Mouse (Mus musculus): Measurements from ENCODE around the gene Mex3a. TPM values are rescaled to one million over a fixed set of nuclear protein-coding genes. Genes with fewer than 3 reads are reported as not detected.
A peak's percentile ranks its signal among the peaks of the same experiment; 100 is the strongest.

Gene Mex3a
- polyA plus RNA-seq, 1 experiment from 2014 or later = 21.0 TPM

GRCm38 (mm10) chr3:88552676-88553524, 20.7 kb downstream of the Mex3a start, which contains the start of gene Lamtor2:
TSS of gene Lamtor2 (minus strand) at chr3:88553074.
- H3K4me3 ChIP-seq = peak within 1 kb of the TSS; percentile 63
- H3K9me3 ChIP-seq = no peaks in the 10 kb centered on the region
- peak within 1 kb of the TSS; percentile 79 for H3K4me2 ChIP-seq
- peaks cover 33% of the 10 kb centered on the region for H3K4me1 ChIP-seq
- no peaks in the 10 kb centered on the region for H3K27me3 ChIP-seq
- H3K27ac ChIP-seq = peak within 1 kb of the TSS; percentile 97
- peak; percentile 87 for ATAC-seq (ENCODE audit: insufficient number of reproducible peaks, low FRiP score, low TSS enrichment, low read depth)
- peak within 1 kb of the TSS; percentile 55 for H3K9ac ChIP-seq
- peaks cover 30% of the 10 kb centered on the region for H3K36me3 ChIP-seq
- under 1% methylated on average over 48 of the region's 48 CpGs for WGBS

- H3K27me3 ChIP-seq = no peaks in the 10 kb centered on the region
- under 1% methylated on average over 32 of the region's 37 CpGs for WGBS
- peak; percentile 85 for ATAC-seq (ENCODE audit: insufficient number of reproducible peaks, low FRiP score, low TSS enrichment, low read depth)
- H3K4me1 ChIP-seq = peaks cover 31% of the 10 kb centered on the region
- no peaks in the 10 kb centered on the region for H3K9me3 ChIP-seq
- H3K27ac ChIP-seq = peak within 1 kb of the TSS; percentile 97
- H3K9ac ChIP-seq = peak within 1 kb of the TSS; percentile 55
- peaks cover 36% of the 10 kb centered on the region for H3K36me3 ChIP-seq
- peak within 1 kb of the TSS; percentile 63 for H3K4me3 ChIP-seq
- peak within 1 kb of the TSS; percentile 79 for H3K4me2 ChIP-seq
Measured at GRCm38 (mm10) chr3:88553525-88553879, 21.3 kb downstream of the Mex3a start, which contains the start of gene Ubqln4. TSS of gene Ubqln4 (plus strand) at chr3:88553758.

- Histone ChIP-seq H3K27me3 (no peaks in the 10 kb centered on the region), H3K9me3 (no peaks in the 10 kb centered on the region), H3K4me1 (peaks cover 31% of the 10 kb centered on the region), H3K4me3 (peak overlapping the region; percentile 63), H3K27ac (peak overlapping the region; percentile 97), H3K9ac (peak overlapping the region; percentile 55), H3K36me3 (peaks cover 36% of the 10 kb centered on the region), H3K4me2 (peak overlapping the region; percentile 79)
- peak; percentile 30; the same call in 1 of the 2 replicates for ATAC-seq (ENCODE audit: insufficient number of reproducible peaks, low FRiP score, low TSS enrichment, low read depth)
- WGBS = under 1% methylated on average over 40 of the region's 41 CpGs
Measured at GRCm38 (mm10) chr3:88553880-88554586, 21.8 kb downstream of the Mex3a start.

GRCm38 (mm10) chr3:88555069-88555605, 22.9 kb downstream of the Mex3a start:
- Histone ChIP-seq H3K27me3 (no peaks in the 10 kb centered on the region), H3K9ac (no peak overlapping the region), H3K9me3 (no peaks in the 10 kb centered on the region), H3K4me1 (peaks cover 30% of the 10 kb centered on the region), H3K27ac (no peak overlapping the region), H3K4me3 (no peak overlapping the region), H3K36me3 (peaks cover 47% of the 10 kb centered on the region), H3K4me2 (no peak overlapping the region)
- no peak for ATAC-seq (ENCODE audit: insufficient number of reproducible peaks, low FRiP score, low TSS enrichment, low read depth)
- WGBS = 85% methylated on average over 5 of the region's 5 CpGs

- Histone ChIP-seq H3K9ac (no peak overlapping the region), H3K4me3 (no peak overlapping the region), H3K9me3 (no peaks in the 10 kb centered on the region), H3K27ac (no peak overlapping the region), H3K27me3 (no peaks in the 10 kb centered on the region), H3K4me1 (peaks cover 26% of the 10 kb centered on the region), H3K4me2 (no peak overlapping the region), H3K36me3 (peaks cover 53% of the 10 kb centered on the region)
- no peak for ATAC-seq (ENCODE audit: insufficient number of reproducible peaks, low FRiP score, low TSS enrichment, low read depth)
- WGBS = 94% methylated on average over 6 of the region's 6 CpGs
Measured at GRCm38 (mm10) chr3:88555731-88556130, 23.5 kb downstream of the Mex3a start.

- no peak overlapping the region for H3K4me2 ChIP-seq
- no peak for ATAC-seq (ENCODE audit: insufficient number of reproducible peaks, low FRiP score, low TSS enrichment, low read depth)
- 96% methylated on average over 8 of the region's 8 CpGs for WGBS
- no peak overlapping the region for H3K9ac ChIP-seq
- H3K27me3 ChIP-seq = no peaks in the 10 kb centered on the region
- no peak overlapping the region for H3K27ac ChIP-seq
- H3K4me1 ChIP-seq = peaks cover 22% of the 10 kb centered on the region
- peaks cover 62% of the 10 kb centered on the region for H3K36me3 ChIP-seq
- H3K4me3 ChIP-seq = no peak overlapping the region
- H3K9me3 ChIP-seq = no peaks in the 10 kb centered on the region
Measured at GRCm38 (mm10) chr3:88556616-88557015, 24.4 kb downstream of the Mex3a start.

- no peak overlapping the region for H3K4me2 ChIP-seq
- WGBS = 91% methylated on average over 9 of the region's 9 CpGs
- no peak for ATAC-seq (ENCODE audit: insufficient number of reproducible peaks, low FRiP score, low TSS enrichment, low read depth)
- H3K4me1 ChIP-seq = peaks cover 12% of the 10 kb centered on the region
- no peak overlapping the region for H3K27ac ChIP-seq
- no peak overlapping the region for H3K4me3 ChIP-seq
- no peak overlapping the region for H3K9ac ChIP-seq
- no peaks in the 10 kb centered on the region for H3K9me3 ChIP-seq
- peaks cover 92% of the 10 kb centered on the region for H3K36me3 ChIP-seq
- H3K27me3 ChIP-seq = no peaks in the 10 kb centered on the region
Measured at GRCm38 (mm10) chr3:88559596-88559995, 27.4 kb downstream of the Mex3a start.

- Histone ChIP-seq H3K9ac (no peak overlapping the region), H3K27ac (no peak overlapping the region), H3K9me3 (no peaks in the 10 kb centered on the region), H3K27me3 (no peaks in the 10 kb centered on the region), H3K36me3 (peaks cover 98% of the 10 kb centered on the region), H3K4me2 (no peak overlapping the region), H3K4me1 (no peaks in the 10 kb centered on the region), H3K4me3 (no peak overlapping the region)
- WGBS = 70% methylated on average over 4 of the region's 4 CpGs
- ATAC-seq (ENCODE audit: insufficient number of reproducible peaks, low FRiP score, low TSS enrichment, low read depth) = no peak
Measured at GRCm38 (mm10) chr3:88561989-88562388, 29.8 kb downstream of the Mex3a start.

GRCm38 (mm10) chr3:88563442-88563841, 31.2 kb downstream of the Mex3a start:
- no peak for ATAC-seq (ENCODE audit: insufficient number of reproducible peaks, low FRiP score, low TSS enrichment, low read depth)
- no peak overlapping the region for H3K9ac ChIP-seq
- 82% methylated on average over 4 of the region's 4 CpGs for whole genome bisulfite sequencing
- H3K27ac ChIP-seq = no peak overlapping the region
- peaks cover 98% of the 10 kb centered on the region for H3K36me3 ChIP-seq
- no peak overlapping the region for H3K4me2 ChIP-seq
- no peaks in the 10 kb centered on the region for H3K9me3 ChIP-seq
- H3K27me3 ChIP-seq = no peaks in the 10 kb centered on the region
- no peaks in the 10 kb centered on the region for H3K4me1 ChIP-seq
- no peak overlapping the region for H3K4me3 ChIP-seq

- Histone ChIP-seq H3K9ac (no peak overlapping the region), H3K27me3 (no peaks in the 10 kb centered on the region), H3K27ac (no peak overlapping the region), H3K4me1 (no peaks in the 10 kb centered on the region), H3K9me3 (no peaks in the 10 kb centered on the region), H3K36me3 (peaks cover 98% of the 10 kb centered on the region), H3K4me2 (no peak overlapping the region), H3K4me3 (no peak overlapping the region)
- ATAC-seq (ENCODE audit: insufficient number of reproducible peaks, low FRiP score, low TSS enrichment, low read depth) = no peak
- WGBS = 86% methylated on average over 7 of the region's 7 CpGs
Measured at GRCm38 (mm10) chr3:88563966-88564365, 31.8 kb downstream of the Mex3a start.

GRCm38 (mm10) chr3:88566116-88566515, 33.9 kb downstream of the Mex3a start:
- H3K27ac ChIP-seq = no peak overlapping the region
- WGBS = 81% methylated on average over 3 of the region's 3 CpGs

More at GRCm38 (mm10) chr3:88566116-88566515, 33.9 kb downstream of the Mex3a start:
- no peak overlapping the region for H3K9ac ChIP-seq
- H3K36me3 ChIP-seq = peaks cover 92% of the 10 kb centered on the region
- no peaks in the 10 kb centered on the region for H3K27me3 ChIP-seq
- H3K9me3 ChIP-seq = no peaks in the 10 kb centered on the region
- no peak overlapping the region for H3K4me3 ChIP-seq
- ATAC-seq (ENCODE audit: insufficient number of reproducible peaks, low FRiP score, low TSS enrichment, low read depth) = no peak
- H3K4me1 ChIP-seq = no peaks in the 10 kb centered on the region
- H3K4me2 ChIP-seq = no peak overlapping the region
